Mouse (Mus musculus): ENCODE results near the gene Olfr1392.

Gene Olfr1392

DNA sequence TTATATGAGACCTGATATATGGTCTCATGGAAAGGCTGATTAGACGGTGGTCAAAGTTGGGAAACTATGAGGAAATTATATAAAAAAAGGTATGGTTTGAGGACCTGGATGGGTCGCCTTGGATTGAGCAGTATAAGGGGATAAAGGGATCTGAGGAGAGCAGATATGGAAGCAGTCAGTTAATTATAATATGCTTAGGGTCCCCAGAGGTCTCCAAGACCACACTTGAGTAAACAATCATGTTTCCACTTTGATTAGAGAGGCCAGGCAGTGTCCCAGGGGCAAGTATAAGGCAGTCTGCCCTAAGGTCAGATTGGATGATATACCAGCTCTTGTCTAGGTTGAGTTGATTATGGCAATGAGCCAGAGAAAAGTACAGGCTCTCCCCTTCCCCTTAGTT is 37.4 kb downstream of the Olfr1392 start, which contains the start of gene Olfr1391:
Gene Olfr1391, plus strand, starts transcription at position 301 of the 400 bp plus-strand sequence.
- no peak for DNase-seq (ENCODE audit: extremely low spot score)

GRCm38 (mm10) chr11:49326726-49327125 is 41.6 kb downstream of the Olfr1392 start:
- DNase-seq (ENCODE audit: extremely low spot score), result no peak

DNA sequence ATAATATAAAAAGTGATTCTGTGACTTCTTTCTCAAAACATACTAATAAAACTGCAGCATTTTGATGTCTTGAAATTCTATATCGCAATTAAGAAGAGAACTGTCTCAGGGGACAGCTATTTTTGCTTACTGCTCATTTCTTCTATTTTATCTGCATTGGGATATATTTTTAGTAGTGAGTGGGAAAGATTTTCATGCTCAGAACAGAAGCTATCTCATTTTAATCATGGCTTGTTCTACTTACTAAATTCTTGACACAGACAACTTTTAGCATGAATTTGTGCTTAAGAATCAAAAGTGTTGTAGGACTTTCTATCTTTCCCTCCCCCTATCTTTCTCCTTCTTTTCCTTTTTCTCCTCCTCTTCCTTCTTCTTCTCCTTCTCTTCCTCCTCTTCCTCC is 44.6 kb downstream of the Olfr1392 start:
- no peak for DNase-seq (ENCODE audit: extremely low spot score)

- no peak for DNase-seq (ENCODE audit: extremely low spot score)
Observed at GRCm38 (mm10) chr11:49334888-49335287, 49.8 kb downstream of the Olfr1392 start, which contains the start of gene Olfr1390. Olfr1390 (plus strand) TSS chr11:49335188.

DNA sequence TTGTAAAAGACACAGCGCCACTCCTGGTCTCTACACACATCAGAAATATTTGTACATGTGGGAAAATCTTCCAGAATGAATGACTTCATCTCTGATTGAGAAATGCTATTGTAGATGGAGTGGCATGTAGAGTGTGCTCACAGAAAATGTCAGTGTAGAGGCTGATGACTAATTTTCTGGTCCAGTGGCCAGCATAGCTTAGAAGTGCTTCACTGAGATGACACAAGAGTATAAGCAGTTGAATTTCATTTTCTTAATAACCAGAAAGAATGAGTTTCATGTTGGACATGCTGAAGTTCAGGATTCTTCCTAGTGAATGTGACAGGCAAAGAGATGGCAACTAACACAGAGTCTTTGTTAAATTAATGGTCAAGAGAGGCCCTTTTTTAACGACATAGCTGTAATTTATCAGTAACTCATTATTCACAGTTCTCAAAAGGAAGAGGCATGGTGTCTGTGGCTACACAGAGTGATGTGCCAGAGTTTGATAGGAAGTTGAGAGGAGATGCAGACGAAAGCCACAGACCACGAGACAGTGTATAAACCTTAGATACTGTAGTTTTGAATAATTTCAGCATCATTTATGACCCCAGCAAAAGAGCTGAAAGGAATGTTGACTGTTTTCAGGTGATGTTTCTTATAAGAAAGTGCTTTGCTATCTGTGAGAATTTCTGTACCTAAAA is 52.2 kb downstream of the Olfr1392 start:
- no peak for DNase-seq (ENCODE audit: extremely low spot score)

Data from embryo, embryonic 9.5 days (tissue).